Mouse (Mus musculus) forebrain, embryonic 12.5 days (tissue): ENCODE data around the gene Ttbk2. TPM values are rescaled to one million over a fixed set of nuclear protein-coding genes. Genes with fewer than 3 reads are reported as not detected.
A peak's percentile ranks its signal among the peaks of the same experiment; 100 is the strongest.

Experiments used
- ATAC-seq: fragments of 200-750 bp; cut with Nextera tagmentation; 2 replicates; pipeline ENCODE4 v1.8.0; 2017; ENCODE audit warnings: moderate TSS enrichment; ENCODE audit not compliant: low FRiP score
- H3K27ac ChIP-seq: fragments of 300-500 bp; sonication (generic); 2 replicates; pipeline ENCODE4 v1.5.1; 2016; ENCODE audit warnings: mild to moderate bottlenecking
- H3K27me3 ChIP-seq: fragments of 300-500 bp; sonication (generic); 2 replicates; pipeline ENCODE4 v1.6.1; 2016; ENCODE audit warnings: mild to moderate bottlenecking
- H3K36me3 ChIP-seq: fragments of 300-500 bp; sonication (generic); replicated peaks from 2 replicates; pipeline ENCODE4 v1.6.1; 2016; ENCODE audit warnings: mild to moderate bottlenecking
- H3K4me1 ChIP-seq: fragments of 300-500 bp; sonication (generic); 2 replicates; pipeline ENCODE4 v1.6.1; 2016
- H3K4me2 ChIP-seq: fragments of 300-500 bp; sonication (generic); 2 replicates; pipeline ENCODE4 v1.6.1; 2016; ENCODE audit warnings: mild to moderate bottlenecking, moderate library complexity
- H3K4me3 ChIP-seq: fragments of 300-500 bp; sonication (generic); replicated peaks from 2 replicates; pipeline ENCODE4 v1.5.1; 2016; ENCODE audit warnings: mild to moderate bottlenecking
- H3K9ac ChIP-seq: fragments of 300-500 bp; sonication (generic); 2 replicates; pipeline ENCODE4 v1.6.1; 2016; ENCODE audit warnings: mild to moderate bottlenecking
- H3K9me3 ChIP-seq: fragments of 300-500 bp; sonication (generic); 2 replicates; pipeline ENCODE4 v1.6.1; 2016
- WGBS: fragments of 180-500 bp; shearing (Covaris S2); methylation state at CpG from one replicate; pipeline ENCODE4 v1.1.7; 2016; 5-methylcytosine and 5-hydroxymethylcytosine counted together
- polyA plus RNA-seq: library from polyadenylated mRNA; unstranded; fragments of >200 nt; fragmentation: Nextera tagmentation; extraction: Ambion mirVana; gene quantifications from 2 replicates; pipeline ENCODE4 v1.2.1, GENCODE M21; 2016

The Ttbk2 gene
- 12.3 and 12.6 TPM in 2 replicates for polyA plus RNA-seq

- peak within 1 kb of the TSS; percentile 97 for H3K4me3 ChIP-seq
- H3K9me3 ChIP-seq = no peaks in the 10 kb centered on the region
- H3K4me1 ChIP-seq = peaks cover 13% of the 10 kb centered on the region
- peak within 1 kb of the TSS; percentile 82 for H3K27ac ChIP-seq
- H3K27me3 ChIP-seq = no peaks in the 10 kb centered on the region
- peak within 1 kb of the TSS; percentile 64 for H3K4me2 ChIP-seq
- no peaks in the 10 kb centered on the region for H3K36me3 ChIP-seq
- ATAC-seq = peak; percentile 100
- WGBS = under 1% methylated on average over 39 of the region's 39 CpGs
- peak within 1 kb of the TSS; percentile 90 for H3K9ac ChIP-seq
These were observed at the start of gene Ttbk2 for GRCm38 (mm10) chr2:120850424-120851082. TSS of gene Ttbk2 (minus strand) at chr2:120850604.

- Histone ChIP-seq H3K4me1 (no peaks in the 10 kb centered on the region), H3K27me3 (no peaks in the 10 kb centered on the region), H3K27ac (no peak overlapping the region), H3K4me3 (no peak overlapping the region), H3K9me3 (no peaks in the 10 kb centered on the region), H3K9ac (no peak overlapping the region), H3K4me2 (no peak overlapping the region), H3K36me3 (peaks cover 58% of the 10 kb centered on the region)
- 94% methylated on average over 3 of the region's 3 CpGs for WGBS
- no peak for ATAC-seq
These were observed 46.0 kb upstream of the Ttbk2 start for GRCm38 (mm10) chr2:120896361-120896760.

GRCm38 (mm10) chr2:120887601-120888000 is 37.2 kb upstream of the Ttbk2 start:
- Histone ChIP-seq H3K4me1 (no peaks in the 10 kb centered on the region), H3K27ac (no peak overlapping the region), H3K9me3 (no peaks in the 10 kb centered on the region), H3K36me3 (peaks cover 45% of the 10 kb centered on the region), H3K27me3 (no peaks in the 10 kb centered on the region), H3K9ac (no peak overlapping the region), H3K4me2 (no peak overlapping the region), H3K4me3 (no peak overlapping the region)
- ATAC-seq = no peak
- 97% methylated on average over 5 of the region's 5 CpGs for WGBS

DNA sequence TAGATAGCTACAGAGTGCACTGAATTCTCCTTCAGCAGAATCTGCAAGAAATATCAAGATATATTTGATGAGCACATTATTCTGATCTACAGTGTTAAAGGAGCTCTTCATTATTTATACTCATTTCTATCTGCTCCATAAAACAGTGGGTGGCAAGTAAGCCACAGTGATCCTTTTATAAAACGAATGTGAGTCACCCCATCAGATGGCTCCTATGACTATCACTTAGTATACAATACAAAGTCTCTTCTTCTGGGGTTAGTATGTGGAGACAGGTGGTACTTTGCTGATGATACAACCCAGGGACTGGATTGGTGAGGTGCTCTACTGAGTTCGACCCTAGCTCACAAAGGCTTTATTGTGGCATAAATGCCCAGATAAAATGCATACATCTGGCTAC is 22.8 kb upstream of the Ttbk2 start:
- Histone ChIP-seq H3K36me3 (peaks cover 56% of the 10 kb centered on the region), H3K27ac (no peak overlapping the region), H3K9ac (no peak overlapping the region), H3K27me3 (no peaks in the 10 kb centered on the region), H3K4me2 (no peak overlapping the region), H3K4me1 (no peaks in the 10 kb centered on the region), H3K4me3 (no peak overlapping the region), H3K9me3 (no peaks in the 10 kb centered on the region)
- no peak for ATAC-seq
- WGBS = 91% methylated on average over 2 of the region's 2 CpGs

GRCm38 (mm10) chr2:120871447-120872336 is 21.3 kb upstream of the Ttbk2 start:
- WGBS = 82% methylated on average over 9 of the region's 9 CpGs
- H3K4me2 ChIP-seq = no peak overlapping the region
- no peak overlapping the region for H3K9ac ChIP-seq
- H3K27ac ChIP-seq = no peak overlapping the region
- H3K9me3 ChIP-seq = no peaks in the 10 kb centered on the region
- H3K36me3 ChIP-seq = peaks cover 59% of the 10 kb centered on the region
- H3K4me3 ChIP-seq = no peak overlapping the region
- no peaks in the 10 kb centered on the region for H3K27me3 ChIP-seq
- ATAC-seq = no peak
- H3K4me1 ChIP-seq = no peaks in the 10 kb centered on the region

GRCm38 (mm10) chr2:120867336-120867735 is 16.9 kb upstream of the Ttbk2 start:
- Histone ChIP-seq H3K4me1 (no peaks in the 10 kb centered on the region), H3K36me3 (peaks cover 68% of the 10 kb centered on the region), H3K4me3 (no peak overlapping the region), H3K27me3 (no peaks in the 10 kb centered on the region), H3K27ac (no peak overlapping the region), H3K4me2 (no peak overlapping the region), H3K9ac (no peak overlapping the region), H3K9me3 (no peaks in the 10 kb centered on the region)
- no peak for ATAC-seq
- WGBS = 91% methylated on average over 5 of the region's 5 CpGs

- Histone ChIP-seq H3K9ac (no peak overlapping the region), H3K4me3 (no peak overlapping the region), H3K27ac (no peak overlapping the region), H3K9me3 (no peaks in the 10 kb centered on the region), H3K36me3 (peaks cover 69% of the 10 kb centered on the region), H3K27me3 (no peaks in the 10 kb centered on the region), H3K4me2 (no peak overlapping the region), H3K4me1 (no peaks in the 10 kb centered on the region)
- 43% methylated on average over 1 of the region's 1 CpGs for WGBS
- no peak for ATAC-seq
These were observed 16.2 kb upstream of the Ttbk2 start for GRCm38 (mm10) chr2:120866561-120866960.

GRCm38 (mm10) chr2:120863389-120863788 is 13.0 kb upstream of the Ttbk2 start:
- Histone ChIP-seq H3K9me3 (no peaks in the 10 kb centered on the region), H3K4me3 (no peak overlapping the region), H3K27me3 (no peaks in the 10 kb centered on the region), H3K4me2 (no peak overlapping the region), H3K4me1 (no peaks in the 10 kb centered on the region), H3K27ac (no peak overlapping the region), H3K9ac (no peak overlapping the region), H3K36me3 (peaks cover 60% of the 10 kb centered on the region)
- WGBS = 98% methylated on average over 1 of the region's 1 CpGs
- no peak for ATAC-seq

- Histone ChIP-seq H3K4me1 (no peaks in the 10 kb centered on the region), H3K27me3 (no peaks in the 10 kb centered on the region), H3K9me3 (no peaks in the 10 kb centered on the region), H3K27ac (no peak overlapping the region), H3K9ac (no peak overlapping the region), H3K36me3 (peaks cover 43% of the 10 kb centered on the region), H3K4me3 (no peak overlapping the region), H3K4me2 (no peak overlapping the region)
- no peak for ATAC-seq
- WGBS = 92% methylated on average over 1 of the region's 1 CpGs
These were observed 10.3 kb upstream of the Ttbk2 start for GRCm38 (mm10) chr2:120860699-120861098.

GRCm38 (mm10) chr2:120858131-120858530 is 7.7 kb upstream of the Ttbk2 start:
- WGBS = 86% methylated on average over 3 of the region's 3 CpGs
- Histone ChIP-seq H3K4me3 (no peak overlapping the region), H3K9ac (no peak overlapping the region), H3K9me3 (no peaks in the 10 kb centered on the region), H3K27me3 (no peaks in the 10 kb centered on the region), H3K27ac (no peak overlapping the region), H3K4me1 (no peaks in the 10 kb centered on the region), H3K36me3 (peaks cover 23% of the 10 kb centered on the region), H3K4me2 (no peak overlapping the region)
- no peak for ATAC-seq

- Histone ChIP-seq H3K4me1 (peaks cover 8% of the 10 kb centered on the region), H3K9me3 (no peaks in the 10 kb centered on the region), H3K4me2 (no peak overlapping the region), H3K27me3 (no peaks in the 10 kb centered on the region), H3K27ac (no peak overlapping the region), H3K36me3 (no peaks in the 10 kb centered on the region), H3K4me3 (no peak overlapping the region), H3K9ac (no peak overlapping the region)
- WGBS = 89% methylated on average over 3 of the region's 3 CpGs
- no peak for ATAC-seq
These were observed 2.7 kb upstream of the Ttbk2 start for GRCm38 (mm10) chr2:120853151-120853550.

GRCm38 (mm10) chr2:120852626-120853025 is 2.2 kb upstream of the Ttbk2 start:
- Histone ChIP-seq H3K9me3 (no peaks in the 10 kb centered on the region), H3K27me3 (no peaks in the 10 kb centered on the region), H3K27ac (no peak overlapping the region), H3K4me3 (no peak overlapping the region), H3K36me3 (no peaks in the 10 kb centered on the region), H3K9ac (no peak overlapping the region), H3K4me1 (peaks cover 12% of the 10 kb centered on the region), H3K4me2 (no peak overlapping the region)
- no peak for ATAC-seq
- WGBS = 51% methylated on average over 1 of the region's 1 CpGs
